Mouse (Mus musculus) testis, postnatal 14 days (tissue): ENCODE data around the gene Efcab2.

ENCODE experiments used
- DNase-seq: peaks from one replicate; pipeline ENCODE4 v3.0.0; 2021; ENCODE audit warnings: low spot score

Efcab2 gene

DNA sequence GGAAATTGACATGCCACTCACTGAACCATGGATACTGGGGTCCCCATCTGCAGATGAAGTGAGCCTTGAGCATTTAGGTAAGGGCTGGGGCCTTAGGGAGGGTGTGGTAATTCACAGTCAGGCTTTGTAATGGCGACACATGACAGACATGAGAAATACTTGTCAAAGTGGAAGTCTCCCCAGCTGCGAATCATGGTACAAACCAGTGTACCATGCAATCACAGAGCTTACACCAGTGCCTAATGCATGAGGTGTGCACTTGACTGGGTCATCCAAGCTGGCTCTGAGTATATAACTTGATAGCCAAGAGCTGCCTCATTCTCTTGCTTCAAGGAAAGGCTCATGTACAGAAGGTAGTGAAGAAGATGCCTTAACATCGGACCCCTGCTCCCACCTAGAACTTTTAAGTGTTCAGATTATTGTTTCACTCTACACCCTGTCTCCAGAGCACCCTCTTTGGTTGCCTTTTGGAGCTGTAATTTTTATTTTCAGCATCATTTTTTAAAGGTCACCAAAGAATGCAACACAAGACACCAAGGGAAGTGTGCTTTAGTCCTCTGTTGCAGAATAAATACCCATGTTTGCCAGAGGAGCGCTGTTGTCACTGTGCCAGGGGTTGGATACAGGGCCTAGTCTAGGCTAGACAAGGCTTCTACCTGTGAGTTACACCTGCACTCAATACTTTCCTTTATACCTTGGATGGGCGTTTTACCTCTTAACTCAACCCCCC lies 79.4 kb downstream of the Efcab2 start:
- DNase-seq = no peak

DNA sequence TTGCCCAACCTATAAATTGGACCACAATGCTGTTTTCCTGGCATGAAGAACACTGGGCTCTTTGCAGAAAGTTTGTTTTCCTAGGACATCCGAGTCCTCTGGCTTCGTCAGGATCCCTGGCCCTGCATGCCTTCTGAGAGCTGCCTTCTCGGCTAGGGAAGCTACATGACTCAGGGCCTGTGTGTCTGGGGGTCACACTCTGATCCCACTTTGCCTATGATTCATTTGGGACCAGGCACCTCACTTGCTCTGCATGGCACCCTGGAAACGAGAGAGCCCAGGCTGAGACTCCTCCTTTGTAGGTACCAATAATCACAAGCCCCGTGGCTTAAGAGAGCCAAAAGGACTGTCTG lies 80.0 kb downstream of the Efcab2 start:
- no peak for DNase-seq

DNA sequence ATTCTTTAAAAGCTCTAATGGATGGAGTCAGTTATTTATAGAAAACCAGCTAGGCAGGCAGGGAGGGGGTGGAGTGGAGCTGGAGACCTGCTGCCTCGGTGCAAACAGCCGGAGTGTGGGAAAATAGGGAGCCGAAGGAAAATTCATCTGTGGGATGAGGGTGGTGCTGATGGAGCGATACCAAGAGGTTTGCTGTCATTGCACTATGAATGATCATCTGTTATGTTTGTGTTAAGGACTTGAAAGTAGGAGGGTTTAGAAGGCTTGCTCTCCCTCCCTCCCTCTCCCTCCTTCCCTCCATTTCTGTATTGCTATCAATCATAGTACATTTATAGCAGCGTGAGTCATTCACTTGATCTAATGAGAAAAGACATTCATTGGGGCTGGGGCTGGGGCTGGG lies 80.9 kb downstream of the Efcab2 start:
- DNase-seq = no peak

DNA sequence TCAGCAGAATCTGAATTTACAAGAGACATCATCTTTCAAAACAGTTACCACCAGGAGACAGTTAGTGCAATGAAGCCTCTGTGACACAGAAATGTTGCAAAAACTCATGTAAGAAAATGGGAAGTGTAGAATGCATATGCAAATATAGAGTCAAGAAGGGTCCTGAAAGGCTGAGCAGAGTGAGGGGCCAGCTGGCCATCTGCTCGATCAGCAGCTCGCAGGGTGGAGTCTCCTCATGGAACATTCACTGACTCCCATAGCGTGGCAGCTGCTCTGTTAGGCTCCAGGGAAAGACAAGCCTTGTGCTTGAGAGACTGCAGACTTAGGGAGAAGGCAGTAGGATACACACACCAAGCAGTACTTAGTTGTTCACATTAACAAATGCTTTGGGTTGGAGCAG lies 83.2 kb downstream of the Efcab2 start:
- DNase-seq = no peak

DNA sequence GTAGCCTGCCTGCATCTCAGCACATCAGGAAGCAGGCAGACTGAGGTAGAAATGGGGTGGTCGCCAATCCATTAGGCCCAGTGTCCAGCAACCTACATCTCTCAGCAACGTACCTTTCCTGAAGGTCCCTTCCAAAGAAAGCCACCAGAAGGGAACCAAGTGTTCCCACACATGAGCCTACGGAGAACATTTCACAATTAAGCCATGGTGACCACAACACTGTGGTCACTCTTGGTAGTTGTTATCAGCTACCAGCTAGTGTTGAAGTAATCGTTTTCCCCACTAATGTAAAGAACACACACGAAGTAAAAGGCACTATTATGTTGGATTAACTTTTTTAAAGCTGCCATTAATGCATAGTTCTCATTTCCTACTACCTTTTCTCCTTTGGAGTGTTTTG lies 85.8 kb downstream of the Efcab2 start:
- no peak for DNase-seq

DNA sequence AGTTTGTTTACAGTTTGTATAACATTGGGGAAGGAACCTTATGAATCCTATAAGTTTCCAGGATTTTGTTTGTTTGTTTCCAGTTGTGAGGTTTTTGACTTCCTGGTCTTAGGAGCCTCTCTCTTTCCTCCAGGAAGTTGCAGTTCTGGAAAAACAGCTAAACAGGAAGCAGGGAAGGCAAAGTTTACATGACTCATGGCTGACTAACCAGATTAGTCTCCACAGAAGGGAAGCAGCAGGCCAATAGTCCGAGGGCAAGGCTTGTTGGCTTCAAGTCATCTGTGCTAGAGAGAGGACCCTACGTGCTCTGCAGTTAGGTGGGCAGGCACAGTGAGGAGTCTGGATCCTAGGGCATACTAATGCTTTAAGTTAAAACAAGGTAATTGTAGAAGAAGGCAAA lies 86.6 kb downstream of the Efcab2 start:
- DNase-seq = no peak

DNA sequence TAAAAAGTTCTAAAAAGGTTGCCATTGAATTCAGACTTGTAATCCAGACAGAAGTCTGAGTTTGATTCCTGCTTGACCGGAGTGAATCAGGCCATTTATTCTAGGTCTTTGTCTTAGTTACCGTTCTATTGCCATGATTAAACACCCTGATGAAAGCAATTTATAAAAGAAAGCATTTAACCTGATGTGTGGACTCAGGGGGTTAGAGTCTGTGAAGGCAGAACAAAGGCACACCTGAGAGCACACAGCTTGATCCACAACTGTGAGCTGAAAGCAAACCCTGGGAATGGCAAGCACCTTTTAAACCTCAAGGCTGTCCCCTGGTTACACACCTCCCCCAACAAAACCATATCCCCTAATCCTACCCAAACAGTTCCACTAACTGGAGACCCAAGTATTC lies 90.3 kb downstream of the Efcab2 start:
- no peak for DNase-seq

DNA sequence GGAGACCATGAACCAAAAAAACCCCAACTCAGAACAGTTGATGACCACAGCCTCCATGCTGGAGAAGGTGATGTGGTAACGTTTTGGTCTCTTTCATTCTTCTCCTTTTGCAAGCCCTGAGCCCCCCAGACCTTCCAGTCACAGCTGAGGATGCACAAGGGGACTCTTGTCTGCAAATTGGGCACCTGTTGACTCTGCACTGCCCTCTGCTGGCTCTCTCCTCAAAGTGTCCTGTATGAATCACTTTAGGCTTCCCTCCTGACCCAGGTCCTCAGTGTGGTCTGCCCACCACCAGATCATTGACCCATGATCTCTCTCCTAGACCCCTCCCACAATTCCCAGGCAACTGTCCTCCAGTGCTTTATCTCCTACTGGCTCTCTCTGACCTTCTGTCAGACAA lies 91.0 kb downstream of the Efcab2 start:
- DNase-seq = peak; percentile 13

DNA sequence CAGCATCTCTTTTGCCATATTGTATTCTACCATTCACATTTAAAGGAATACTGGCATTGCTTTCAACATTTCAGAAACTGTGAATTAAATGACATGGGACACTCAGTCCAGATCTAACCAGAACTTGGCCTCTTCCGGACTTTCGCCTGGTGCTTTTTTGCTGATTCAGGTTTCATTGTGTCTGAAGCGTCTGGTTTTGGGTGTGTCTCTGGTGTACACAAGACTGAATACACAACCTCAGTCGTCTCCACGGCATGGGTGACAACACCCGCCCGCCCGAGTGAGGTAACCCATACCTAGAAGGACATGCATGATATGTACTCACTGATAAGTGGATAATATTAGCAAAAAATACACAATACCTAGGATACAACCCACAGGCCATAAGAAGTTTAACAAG lies 101.1 kb downstream of the Efcab2 start:
- DNase-seq = no peak

DNA sequence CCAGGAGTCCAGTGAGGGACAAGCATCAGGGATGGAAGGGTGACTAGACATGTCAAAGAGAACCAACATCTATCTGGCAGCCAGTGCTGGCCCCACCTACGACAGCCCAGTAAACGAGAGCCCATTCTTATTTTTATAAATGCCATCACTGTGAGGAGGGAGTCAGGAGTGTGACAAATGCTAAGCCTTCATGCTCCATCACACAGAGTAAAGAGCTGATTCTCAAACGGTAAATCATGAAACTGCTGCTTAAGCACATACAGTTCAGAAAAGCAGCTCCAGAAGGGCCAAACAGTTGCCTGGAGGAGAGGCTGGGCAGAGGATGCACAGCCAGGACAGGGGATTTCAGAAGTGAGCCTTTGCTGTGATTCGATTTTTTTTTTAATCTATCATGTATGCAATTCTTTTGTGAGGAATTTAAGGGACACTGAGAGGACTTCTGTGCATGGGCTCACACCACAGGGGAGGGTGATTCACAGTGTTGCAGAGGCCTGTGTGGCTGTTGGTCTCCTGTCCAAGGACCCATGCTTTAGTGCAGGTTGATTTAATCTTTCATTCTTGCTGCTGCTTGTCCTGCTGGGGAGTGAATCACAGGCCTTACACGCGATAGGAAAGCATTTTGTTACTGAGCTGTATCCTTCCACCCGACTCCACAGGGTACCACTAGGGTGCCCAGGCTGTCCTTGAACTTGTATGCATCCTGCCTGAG lies 106.6 kb downstream of the Efcab2 start:
- DNase-seq = no peak

DNA sequence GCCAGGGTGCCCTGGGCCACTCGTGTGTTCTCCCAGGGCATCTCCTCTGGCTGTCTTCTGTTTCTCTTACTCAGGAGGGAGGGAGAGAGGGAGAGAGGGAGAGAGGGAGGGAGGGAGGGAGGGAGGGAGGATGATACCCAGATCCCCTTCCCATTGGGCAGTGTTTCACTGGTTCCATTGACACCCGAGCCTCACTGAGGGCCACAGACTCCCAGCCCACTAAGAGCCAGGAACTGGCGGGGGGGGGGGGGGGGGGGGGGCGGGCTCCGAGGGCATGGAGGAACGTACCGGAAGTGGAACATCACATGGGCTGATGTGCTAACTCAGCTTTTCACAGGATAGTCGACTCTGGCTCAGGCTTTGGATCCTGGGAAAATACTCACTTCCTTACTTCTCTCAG lies 108.1 kb downstream of the Efcab2 start:
- DNase-seq = no peak

DNA sequence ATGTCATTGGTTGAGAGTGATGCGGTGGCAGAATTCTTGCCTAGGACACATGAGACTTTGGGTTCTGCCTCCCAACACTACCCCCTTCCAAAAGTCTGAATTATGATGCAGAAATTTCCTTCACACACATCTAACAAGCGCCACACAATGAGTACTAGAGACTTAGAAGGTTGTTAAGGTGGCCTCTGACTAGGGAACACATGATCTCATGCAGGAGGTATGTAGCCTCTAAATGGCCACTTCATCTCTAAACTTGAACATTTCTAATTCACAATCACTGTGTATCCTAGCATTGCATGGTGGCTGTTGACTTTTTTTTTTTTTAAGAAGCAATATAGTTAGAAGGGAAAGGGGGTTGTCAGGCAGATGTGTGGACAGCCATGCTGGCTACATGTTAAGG lies 110.0 kb downstream of the Efcab2 start:
- DNase-seq = no peak

DNA sequence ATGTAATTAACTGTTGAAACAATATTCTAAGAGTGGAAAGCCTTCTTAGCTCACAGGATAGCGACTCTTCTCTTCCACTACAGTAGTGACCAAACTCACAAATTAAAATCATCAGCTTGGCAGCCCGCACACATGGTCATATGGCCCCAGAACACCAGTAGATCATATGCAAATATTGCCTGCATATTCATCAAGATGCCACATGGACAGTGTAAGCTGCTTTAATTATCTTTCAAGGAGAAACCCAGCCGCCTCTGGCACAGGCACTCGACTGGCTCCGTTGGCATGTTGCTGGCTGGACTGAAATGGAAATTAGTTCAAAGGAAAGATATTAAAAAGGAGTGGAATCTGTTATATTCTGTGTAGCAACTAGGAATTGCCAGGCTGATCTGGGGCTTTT lies 116.5 kb downstream of the Efcab2 start:
- DNase-seq = no peak

DNA sequence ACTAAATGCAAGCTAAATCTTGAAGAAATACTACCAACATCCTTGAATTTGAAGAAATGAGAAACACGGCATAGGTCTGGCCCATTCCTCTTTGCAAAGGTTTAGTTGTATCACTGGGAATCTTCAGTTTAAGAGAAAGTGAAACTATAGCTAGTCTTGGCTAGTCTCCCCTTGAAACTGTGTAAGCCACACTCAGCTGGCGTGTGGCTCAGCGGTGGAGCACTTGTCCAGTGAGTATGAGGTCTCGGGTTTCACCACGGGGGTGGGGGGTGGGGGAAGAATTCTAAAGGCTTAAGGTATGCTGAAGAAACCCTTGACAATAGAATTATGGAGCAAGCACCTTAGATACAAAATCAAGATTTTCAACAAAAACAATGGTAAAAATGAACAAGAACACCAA lies 117.3 kb downstream of the Efcab2 start:
- DNase-seq = no peak

DNA sequence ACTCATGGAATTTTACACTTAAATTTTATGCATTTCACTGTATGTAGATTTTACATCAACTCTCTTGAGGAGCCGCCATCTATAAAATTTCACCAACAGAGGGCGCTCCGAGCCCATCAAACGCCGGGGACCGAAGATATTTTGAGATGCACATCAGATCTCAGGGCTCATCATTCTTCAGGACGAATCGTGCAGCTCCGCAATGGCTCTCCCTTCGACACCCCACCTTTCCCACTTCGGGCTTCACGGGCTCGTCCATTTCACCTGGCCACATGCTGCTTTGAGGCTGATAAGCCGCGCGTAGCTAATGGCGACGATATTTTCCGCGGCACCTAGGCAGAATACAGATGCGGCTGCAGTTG lies 121.3 kb downstream of the Efcab2 start:
- DNase-seq = peak; percentile 38

DNA sequence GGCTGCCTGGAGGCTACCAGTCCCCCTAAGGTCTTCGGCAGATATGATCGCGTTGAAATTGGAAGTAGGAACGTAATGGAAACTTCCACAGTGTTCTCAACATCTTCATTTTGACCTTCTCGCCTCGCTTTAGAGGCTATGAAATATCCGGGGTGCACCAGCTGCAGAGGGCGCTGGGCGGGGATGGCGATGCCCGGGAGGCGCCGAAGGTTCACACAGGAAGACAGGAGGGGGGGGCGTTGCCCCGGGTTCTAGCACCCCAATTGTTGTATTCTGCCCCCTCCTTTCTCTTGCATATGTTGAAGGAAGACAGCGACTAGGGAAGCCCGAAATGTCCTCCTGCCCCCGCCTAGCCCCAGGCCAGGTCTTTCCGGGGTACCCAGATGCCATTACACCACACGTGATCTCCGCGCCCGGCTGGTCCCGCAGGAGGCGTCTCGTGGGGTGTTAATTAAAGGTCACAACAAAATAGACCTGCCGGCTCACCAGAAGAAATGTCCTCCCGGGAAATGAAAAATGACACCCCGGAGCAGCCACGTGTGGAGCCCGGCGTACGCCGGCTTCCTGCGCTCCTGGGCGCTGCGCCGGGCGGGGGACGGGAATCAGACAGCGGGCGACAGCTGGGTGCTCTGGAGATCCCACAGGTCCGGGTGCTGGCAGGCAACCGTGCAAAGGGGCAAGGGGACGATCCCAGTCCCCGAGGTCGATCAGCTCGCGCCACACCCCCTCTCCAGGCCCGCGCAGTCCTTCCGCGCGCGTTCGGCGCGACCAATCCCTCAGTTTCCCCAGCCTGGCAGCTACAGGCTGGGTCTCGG lies 121.9 kb downstream of the Efcab2 start:
- DNase-seq = peak; percentile 23

DNA sequence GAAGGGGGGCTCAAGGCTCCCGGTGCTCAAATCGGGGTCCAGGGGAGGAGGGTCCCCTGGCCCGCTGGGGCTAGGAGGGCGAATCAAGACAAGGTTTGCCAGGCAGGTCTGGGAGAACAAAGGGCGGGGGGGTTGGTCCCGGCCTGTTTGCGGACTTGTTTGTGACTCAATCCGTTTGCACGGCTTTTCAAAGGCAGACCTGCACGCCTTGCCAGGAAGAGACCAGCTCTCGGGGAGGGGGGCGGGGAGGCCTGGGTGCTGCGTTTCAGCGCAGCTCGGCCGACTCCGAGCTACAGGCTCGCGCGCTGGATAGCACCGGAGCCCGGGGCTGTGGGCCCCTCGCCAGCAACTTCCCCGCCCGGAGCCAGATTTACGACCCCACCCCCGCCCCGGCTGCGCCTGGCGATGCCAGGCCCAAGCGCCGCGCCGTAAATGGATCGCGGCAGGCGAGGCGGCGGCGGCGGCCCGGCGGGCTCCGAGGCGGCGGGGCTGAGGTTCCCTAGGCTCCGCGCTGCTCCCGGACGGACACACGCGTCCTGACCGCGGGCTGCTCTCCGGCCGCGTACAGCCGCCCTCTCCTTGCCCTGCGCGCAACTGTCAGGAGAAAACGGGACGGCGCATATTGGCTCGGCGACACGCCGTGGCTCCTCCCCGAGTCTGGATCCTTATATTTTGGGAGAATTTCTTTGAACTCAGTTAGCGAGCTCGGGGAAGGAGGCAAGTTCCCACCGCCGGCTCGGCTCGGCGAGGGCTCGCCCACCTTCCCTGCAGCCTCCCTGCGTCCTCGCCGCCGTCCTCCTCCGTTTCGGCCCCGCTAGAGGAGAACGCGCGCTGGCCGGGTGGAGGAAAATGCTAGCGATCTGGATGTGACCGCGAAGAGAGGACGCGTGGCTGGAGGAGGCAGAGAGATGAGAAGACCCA lies 122.8 kb downstream of the Efcab2 start, which contains the start of gene Kif26b:
Gene Kif26b (plus strand): TSS at position 695 of the 921 bp plus-strand sequence.
- peak; percentile 16 for DNase-seq

DNA sequence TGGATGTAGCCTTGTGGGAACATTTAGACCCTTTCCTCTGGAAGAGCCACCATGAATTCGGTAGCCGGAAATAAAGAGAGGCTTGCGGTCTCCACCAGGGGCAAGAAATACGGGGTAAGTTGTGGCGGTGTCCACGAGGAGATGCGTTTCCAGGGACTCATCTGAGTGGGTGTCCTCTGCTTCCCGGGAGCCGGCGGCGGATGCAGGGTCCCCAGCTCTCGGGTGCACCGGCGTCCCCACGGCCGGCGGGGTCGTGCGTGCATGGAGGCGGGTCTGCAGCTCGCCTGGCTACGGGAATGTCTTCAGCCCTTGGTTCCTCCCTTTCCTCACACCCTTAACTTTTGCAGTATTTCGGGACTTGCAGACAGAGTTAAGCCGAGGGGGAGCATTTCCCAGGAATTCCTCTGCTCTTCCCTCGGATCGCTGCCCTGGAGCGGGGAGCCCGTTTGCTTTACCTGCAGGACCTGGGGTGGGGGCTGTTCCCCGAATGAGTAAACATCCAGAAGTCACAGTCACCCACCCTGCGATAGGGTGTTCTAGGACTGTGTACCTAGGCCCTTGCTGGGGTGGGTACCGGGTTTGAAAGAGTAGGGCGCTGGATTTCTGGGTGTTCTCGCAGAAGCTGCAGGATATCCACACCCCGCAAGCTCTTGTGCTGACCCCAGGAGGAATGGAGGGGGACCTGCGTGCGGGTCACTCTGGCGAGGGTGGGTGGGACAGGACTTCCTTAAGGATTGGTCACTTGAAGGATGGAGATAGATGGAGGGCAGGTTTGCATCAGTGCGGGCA lies 123.8 kb downstream of the Efcab2 start:
- DNase-seq = no peak

DNA sequence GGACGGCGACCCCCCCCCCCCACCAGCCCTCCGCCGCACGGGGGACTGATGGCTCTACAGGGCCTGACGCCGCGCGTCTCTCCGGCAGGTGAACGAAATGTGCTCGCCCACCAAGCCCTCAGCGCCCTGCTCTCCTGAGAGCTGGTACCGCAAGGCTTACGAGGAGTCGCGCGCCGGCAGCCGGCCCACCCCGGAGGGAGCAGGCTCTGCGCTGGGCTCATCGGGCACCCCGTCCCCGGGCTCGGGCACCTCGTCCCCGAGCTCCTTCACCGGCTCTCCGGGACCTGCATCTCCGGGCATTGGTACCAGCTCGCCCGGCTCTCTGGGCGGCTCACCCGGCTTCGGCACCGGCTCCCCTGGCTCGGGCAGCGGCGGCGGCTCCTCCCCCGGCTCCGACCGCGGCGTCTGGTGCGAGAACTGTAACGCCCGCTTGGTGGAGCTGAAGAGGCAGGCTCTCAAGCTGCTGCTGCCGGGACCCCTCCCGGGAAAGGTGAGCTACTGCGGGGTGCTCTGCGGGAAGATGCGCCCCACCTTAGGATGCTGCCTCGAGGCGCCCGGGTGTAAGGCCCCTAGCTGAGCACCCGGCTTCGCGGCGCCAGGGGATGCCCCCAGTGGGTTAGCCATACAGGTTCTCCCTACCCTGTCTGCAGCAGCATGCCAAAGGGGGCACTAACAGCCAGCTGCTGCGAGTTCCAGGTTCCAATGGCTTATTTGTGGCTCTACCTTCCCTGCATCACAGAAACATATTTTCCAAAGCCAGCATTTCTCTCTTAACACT lies 124.6 kb downstream of the Efcab2 start:
- peak; percentile 50 for DNase-seq
